Mouse (Mus musculus): ENCODE measurements around the gene Phf19. TPM values are rescaled to one million over a fixed set of nuclear protein-coding genes. Genes with fewer than 3 reads are reported as not detected.

Gene Phf19
- polyA plus RNA-seq, 1 experiment from 2014 or later: 35.1 TPM

DNA sequence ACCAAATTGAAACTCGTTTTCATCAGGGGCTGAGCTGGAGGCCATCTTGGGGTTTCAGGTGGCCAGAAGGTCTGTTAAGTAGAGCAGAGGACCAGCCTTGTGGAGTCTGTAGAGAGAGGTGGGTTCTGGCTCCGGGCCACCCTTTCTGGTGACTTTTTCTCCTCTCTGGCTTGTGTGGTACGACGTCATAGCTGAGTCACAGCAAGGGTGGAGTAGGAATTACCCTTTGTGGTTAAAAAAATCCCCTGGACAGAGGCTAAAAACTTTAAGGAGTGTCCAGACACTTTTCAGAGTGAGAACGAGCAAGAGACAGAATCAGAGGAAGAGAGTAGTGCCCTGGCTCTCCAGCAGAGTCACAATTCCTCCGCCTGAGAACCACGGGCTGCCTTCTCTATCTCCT is 44.2 kb upstream of the Phf19 start:
- Histone ChIP-seq H3K27me3 (ENCODE audit: control insufficient read depth, insufficient read depth, low read length) (no peaks in the 10 kb centered on the region), H3K36me3 (ENCODE audit: control insufficient read depth, insufficient read depth, low read length) (no peaks in the 10 kb centered on the region), H3K27ac (ENCODE audit: low read depth, low read length) (no peak overlapping the region), H3K4me3 (ENCODE audit: low read length) (no peak overlapping the region), H3K9me3 (ENCODE audit: control insufficient read depth, low read length) (no peaks in the 10 kb centered on the region), H3K4me2 (replicated peaks; ENCODE audit: low read depth, low read length) (no peak overlapping the region), H3K9ac (ENCODE audit: low read depth, low read length) (no peak overlapping the region), H3K4me1 (ENCODE audit: control insufficient read depth, insufficient read depth, low read length) (peaks cover 7% of the 10 kb centered on the region; the same call in 1 of the 2 replicates)
- ATAC-seq (ENCODE audit: low FRiP score, low TSS enrichment): no peak
- 82% methylated on average over 7 of the region's 7 CpGs for WGBS

DNA sequence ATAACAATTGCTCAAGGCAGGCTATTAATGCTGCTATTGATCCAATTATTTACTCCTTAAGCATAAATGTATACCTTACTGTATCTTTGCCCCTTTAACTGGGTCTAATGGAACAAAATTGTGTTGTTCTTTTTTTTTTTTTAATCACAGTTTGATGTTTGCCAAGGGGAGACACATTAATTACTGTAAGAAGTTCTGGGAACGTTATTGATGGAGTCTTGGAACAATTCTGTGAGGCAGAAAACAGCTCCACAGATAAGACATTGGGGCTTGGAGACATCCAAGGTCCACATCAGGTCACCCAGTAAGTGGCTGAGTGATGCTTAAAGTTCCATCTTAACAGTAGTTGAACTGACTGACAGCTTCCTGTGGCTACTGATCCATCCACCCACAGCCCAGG is 43.6 kb upstream of the Phf19 start:
- H3K36me3 ChIP-seq (ENCODE audit: control insufficient read depth, insufficient read depth, low read length): no peaks in the 10 kb centered on the region
- no peak overlapping the region for H3K4me2 ChIP-seq (replicated peaks; ENCODE audit: low read depth, low read length)
- H3K4me1 ChIP-seq (ENCODE audit: control insufficient read depth, insufficient read depth, low read length): peaks cover 6% of the 10 kb centered on the region; the same call in 1 of the 2 replicates
- no peak overlapping the region for H3K27ac ChIP-seq (ENCODE audit: low read depth, low read length)
- 70% methylated on average over 1 of the region's 1 CpGs for WGBS
- H3K9ac ChIP-seq (ENCODE audit: low read depth, low read length): no peak overlapping the region
- H3K9me3 ChIP-seq (ENCODE audit: control insufficient read depth, low read length): no peaks in the 10 kb centered on the region
- no peaks in the 10 kb centered on the region for H3K27me3 ChIP-seq (ENCODE audit: control insufficient read depth, insufficient read depth, low read length)
- H3K4me3 ChIP-seq (ENCODE audit: low read length): no peak overlapping the region
- ATAC-seq (ENCODE audit: low FRiP score, low TSS enrichment): no peak

DNA sequence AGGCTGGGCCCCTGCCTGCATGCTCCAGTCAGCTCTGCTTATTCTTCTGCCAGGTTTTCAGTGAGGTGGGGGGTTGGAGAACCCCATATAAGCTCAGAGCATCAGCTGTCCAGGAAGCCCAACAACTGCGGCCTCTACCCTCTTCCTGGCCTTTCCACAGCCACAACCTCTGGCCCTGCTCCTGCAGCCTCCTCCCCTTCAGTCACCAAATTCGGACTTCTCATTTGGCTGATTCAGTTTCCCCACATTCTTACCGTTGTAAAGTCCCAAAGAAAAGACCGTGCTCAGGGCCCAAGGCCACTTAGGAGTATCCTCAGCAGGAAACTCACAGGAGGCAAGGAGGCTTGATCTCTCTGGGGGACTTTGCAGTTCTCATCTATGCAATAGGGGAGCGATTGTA is 43.1 kb upstream of the Phf19 start:
- Histone ChIP-seq H3K4me3 (ENCODE audit: low read length) (no peak overlapping the region), H3K9ac (ENCODE audit: low read depth, low read length) (no peak overlapping the region), H3K4me2 (replicated peaks; ENCODE audit: low read depth, low read length) (no peak overlapping the region), H3K27me3 (ENCODE audit: control insufficient read depth, insufficient read depth, low read length) (no peaks in the 10 kb centered on the region), H3K4me1 (ENCODE audit: control insufficient read depth, insufficient read depth, low read length) (peaks cover 6% of the 10 kb centered on the region; the same call in 1 of the 2 replicates), H3K9me3 (ENCODE audit: control insufficient read depth, low read length) (no peaks in the 10 kb centered on the region), H3K27ac (ENCODE audit: low read depth, low read length) (no peak overlapping the region), H3K36me3 (ENCODE audit: control insufficient read depth, insufficient read depth, low read length) (no peaks in the 10 kb centered on the region)
- 65% methylated on average over 5 of the region's 5 CpGs for WGBS
- no peak for ATAC-seq (ENCODE audit: low FRiP score, low TSS enrichment)

DNA sequence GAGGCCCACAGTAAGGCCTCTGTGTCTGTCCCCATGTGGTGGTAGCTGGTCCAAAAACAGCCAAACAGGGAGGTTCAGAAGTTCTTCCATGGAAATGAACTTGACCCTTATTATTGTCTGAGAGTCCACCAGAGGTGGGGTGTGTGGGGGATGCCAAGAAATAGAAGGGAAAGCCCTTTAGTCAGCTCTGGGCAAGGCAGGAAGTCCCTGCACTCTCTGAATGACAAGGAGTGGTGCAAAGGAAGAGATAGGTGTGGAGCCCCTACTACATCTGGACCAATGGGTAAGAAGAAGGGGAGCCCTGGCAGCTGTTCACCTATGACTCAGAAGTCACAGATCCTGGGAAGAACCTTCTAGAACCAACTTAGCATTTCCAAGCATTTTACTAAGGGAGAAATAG is 40.5 kb upstream of the Phf19 start:
- H3K36me3 ChIP-seq (ENCODE audit: control insufficient read depth, insufficient read depth, low read length): no peaks in the 10 kb centered on the region
- H3K9ac ChIP-seq (ENCODE audit: low read depth, low read length): no peak overlapping the region
- no peak overlapping the region for H3K27ac ChIP-seq (ENCODE audit: low read depth, low read length)
- H3K4me1 ChIP-seq (ENCODE audit: control insufficient read depth, insufficient read depth, low read length): no peaks in the 10 kb centered on the region
- no peak for ATAC-seq (ENCODE audit: low FRiP score, low TSS enrichment)
- H3K9me3 ChIP-seq (ENCODE audit: control insufficient read depth, low read length): no peaks in the 10 kb centered on the region
- no peaks in the 10 kb centered on the region for H3K27me3 ChIP-seq (ENCODE audit: control insufficient read depth, insufficient read depth, low read length)
- H3K4me3 ChIP-seq (ENCODE audit: low read length): no peak overlapping the region
- H3K4me2 ChIP-seq (replicated peaks; ENCODE audit: low read depth, low read length): no peak overlapping the region

GRCm38 (mm10) chr2:34953547-34954116 is 39.8 kb upstream of the Phf19 start:
- Histone ChIP-seq H3K4me1 (ENCODE audit: control insufficient read depth, insufficient read depth, low read length) (no peaks in the 10 kb centered on the region), H3K36me3 (ENCODE audit: control insufficient read depth, insufficient read depth, low read length) (no peaks in the 10 kb centered on the region), H3K4me3 (ENCODE audit: low read length) (no peak overlapping the region), H3K4me2 (replicated peaks; ENCODE audit: low read depth, low read length) (no peak overlapping the region), H3K9ac (ENCODE audit: low read depth, low read length) (no peak overlapping the region), H3K9me3 (ENCODE audit: control insufficient read depth, low read length) (no peaks in the 10 kb centered on the region), H3K27ac (ENCODE audit: low read depth, low read length) (no peak overlapping the region), H3K27me3 (ENCODE audit: control insufficient read depth, insufficient read depth, low read length) (no peaks in the 10 kb centered on the region)
- ATAC-seq (ENCODE audit: low FRiP score, low TSS enrichment): no peak
- WGBS: 83% methylated on average over 2 of the region's 2 CpGs

- H3K4me3 ChIP-seq (ENCODE audit: low read length): no peak overlapping the region
- no peak overlapping the region for H3K27ac ChIP-seq (ENCODE audit: low read depth, low read length)
- H3K27me3 ChIP-seq (ENCODE audit: control insufficient read depth, insufficient read depth, low read length): no peaks in the 10 kb centered on the region
- no peaks in the 10 kb centered on the region for H3K4me1 ChIP-seq (ENCODE audit: control insufficient read depth, insufficient read depth, low read length)
- no peak for ATAC-seq (ENCODE audit: low FRiP score, low TSS enrichment)
- no peaks in the 10 kb centered on the region for H3K36me3 ChIP-seq (ENCODE audit: control insufficient read depth, insufficient read depth, low read length)
- H3K9me3 ChIP-seq (ENCODE audit: control insufficient read depth, low read length): no peaks in the 10 kb centered on the region
- H3K9ac ChIP-seq (ENCODE audit: low read depth, low read length): no peak overlapping the region
- no peak overlapping the region for H3K4me2 ChIP-seq (replicated peaks; ENCODE audit: low read depth, low read length)
- WGBS: 74% methylated on average over 4 of the region's 4 CpGs
Observed at GRCm38 (mm10) chr2:34953018-34953417, 39.2 kb upstream of the Phf19 start.

DNA sequence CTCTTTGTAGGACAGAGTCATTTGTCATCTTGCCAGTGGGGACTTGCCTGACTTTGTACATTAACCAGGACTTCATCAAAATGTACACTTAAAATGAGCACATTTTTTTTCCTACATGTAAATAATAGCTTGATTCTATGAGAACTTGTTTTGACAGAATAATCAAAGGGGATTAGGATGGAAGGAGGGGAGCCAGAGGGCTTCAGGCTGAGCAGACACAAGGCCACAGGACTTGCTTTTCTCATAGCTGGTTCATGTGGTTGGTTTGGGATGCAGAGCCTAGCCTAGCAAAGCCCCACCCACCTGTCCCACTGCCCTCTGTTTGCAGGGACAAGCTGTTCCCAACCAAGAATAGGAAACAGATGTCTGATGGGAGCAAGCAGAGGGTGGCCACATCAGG is 37.6 kb upstream of the Phf19 start:
- Histone ChIP-seq H3K27me3 (ENCODE audit: control insufficient read depth, insufficient read depth, low read length) (no peaks in the 10 kb centered on the region), H3K4me1 (ENCODE audit: control insufficient read depth, insufficient read depth, low read length) (no peaks in the 10 kb centered on the region), H3K9ac (ENCODE audit: low read depth, low read length) (no peak overlapping the region), H3K27ac (ENCODE audit: low read depth, low read length) (no peak overlapping the region), H3K4me3 (ENCODE audit: low read length) (no peak overlapping the region), H3K4me2 (replicated peaks; ENCODE audit: low read depth, low read length) (no peak overlapping the region), H3K36me3 (ENCODE audit: control insufficient read depth, insufficient read depth, low read length) (no peaks in the 10 kb centered on the region), H3K9me3 (ENCODE audit: control insufficient read depth, low read length) (no peaks in the 10 kb centered on the region)
- no peak for ATAC-seq (ENCODE audit: low FRiP score, low TSS enrichment)

- WGBS: 21% methylated on average over 2 of the region's 2 CpGs
- no peaks in the 10 kb centered on the region for H3K9me3 ChIP-seq (ENCODE audit: control insufficient read depth, low read length)
- H3K4me1 ChIP-seq (ENCODE audit: control insufficient read depth, insufficient read depth, low read length): no peaks in the 10 kb centered on the region
- H3K9ac ChIP-seq (ENCODE audit: low read depth, low read length): no peak overlapping the region
- no peaks in the 10 kb centered on the region for H3K36me3 ChIP-seq (ENCODE audit: control insufficient read depth, insufficient read depth, low read length)
- H3K4me2 ChIP-seq (replicated peaks; ENCODE audit: low read depth, low read length): no peak overlapping the region
- H3K27ac ChIP-seq (ENCODE audit: low read depth, low read length): no peak overlapping the region
- H3K4me3 ChIP-seq (ENCODE audit: low read length): no peak overlapping the region
- no peaks in the 10 kb centered on the region for H3K27me3 ChIP-seq (ENCODE audit: control insufficient read depth, insufficient read depth, low read length)
- no peak for ATAC-seq (ENCODE audit: low FRiP score, low TSS enrichment)
Observed at GRCm38 (mm10) chr2:34948622-34949021, 34.8 kb upstream of the Phf19 start.

DNA sequence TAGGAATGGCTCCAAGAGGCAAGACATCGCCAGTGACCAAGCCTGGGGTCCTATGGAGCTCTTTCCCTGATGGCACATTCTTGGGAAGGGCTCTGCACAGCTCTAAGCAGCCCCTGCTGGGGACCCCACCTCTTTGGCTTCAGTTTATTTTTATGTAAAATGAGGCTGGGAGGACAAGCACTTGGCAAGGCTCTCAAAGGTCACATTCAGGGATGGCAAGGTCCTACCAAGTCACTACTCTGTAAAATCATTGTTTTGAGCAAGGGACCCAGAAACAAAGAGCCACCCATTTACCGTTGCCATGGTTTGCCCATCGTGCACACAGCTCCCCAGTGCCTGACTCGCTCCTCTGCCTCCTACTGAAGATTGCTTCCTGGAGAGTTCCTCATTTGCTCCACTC is 32.2 kb upstream of the Phf19 start:
- H3K27me3 ChIP-seq (ENCODE audit: control insufficient read depth, insufficient read depth, low read length): no peaks in the 10 kb centered on the region
- no peaks in the 10 kb centered on the region for H3K9me3 ChIP-seq (ENCODE audit: control insufficient read depth, low read length)
- H3K4me1 ChIP-seq (ENCODE audit: control insufficient read depth, insufficient read depth, low read length): no peaks in the 10 kb centered on the region
- H3K36me3 ChIP-seq (ENCODE audit: control insufficient read depth, insufficient read depth, low read length): no peaks in the 10 kb centered on the region
- H3K27ac ChIP-seq (ENCODE audit: low read depth, low read length): no peak overlapping the region
- H3K9ac ChIP-seq (ENCODE audit: low read depth, low read length): no peak overlapping the region
- 64% methylated on average over 4 of the region's 4 CpGs for WGBS
- no peak for ATAC-seq (ENCODE audit: low FRiP score, low TSS enrichment)
- H3K4me3 ChIP-seq (ENCODE audit: low read length): no peak overlapping the region
- H3K4me2 ChIP-seq (replicated peaks; ENCODE audit: low read depth, low read length): no peak overlapping the region

Data from kidney, embryonic 14.5 days (tissue).